Mouse (Mus musculus) C3H10T1/2 (cell line): ENCODE results near the gene Psmb6. TPM values are rescaled to one million over a fixed set of nuclear protein-coding genes. Genes with fewer than 3 reads are reported as not detected.

Experiments
- polyA plus RNA-seq, 2 experiments: library from polyadenylated mRNA; unstranded; fragments of >200 nt; fragmentation: generic; extraction: Trizol; gene quantifications; one replicate each; pipeline ENCODE4 v1.2.1; 2012; ENCODE audit warnings: missing spikeins in 2 of 2

The Psmb6 gene
- 1,000 to 10,000 TPM in 1 of 2 experiments, 100 to 1,000 TPM in 1; 562 to 1,060 TPM for polyA plus RNA-seq

DNA sequence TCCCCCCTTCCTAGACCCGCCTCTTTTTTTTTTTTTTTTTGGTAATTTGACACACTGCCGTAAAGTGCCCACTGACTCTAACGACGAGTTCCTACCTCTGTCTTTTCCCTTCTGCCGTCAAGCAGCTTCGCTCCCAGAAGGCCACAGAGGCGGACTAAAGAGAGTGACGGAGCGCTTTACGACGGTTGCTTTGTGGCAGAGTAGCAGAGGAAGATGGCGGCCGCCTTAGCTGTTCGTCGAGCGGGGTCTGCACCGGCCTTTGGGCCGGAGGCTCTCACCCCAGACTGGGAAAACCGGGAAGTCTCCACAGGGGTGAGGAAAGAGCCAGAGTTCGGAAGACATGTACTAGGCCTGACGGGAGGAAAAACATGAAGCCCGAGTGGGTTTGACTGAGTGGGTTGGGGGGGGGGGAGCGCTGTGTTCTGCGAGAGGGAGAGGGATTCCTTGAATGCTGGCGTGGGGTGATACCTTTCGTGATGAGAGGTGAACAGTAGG is at the start of gene Psmb6:
TSS of gene Psmb6 (plus strand) at position 184 of the 495 bp plus-strand sequence.

DNA sequence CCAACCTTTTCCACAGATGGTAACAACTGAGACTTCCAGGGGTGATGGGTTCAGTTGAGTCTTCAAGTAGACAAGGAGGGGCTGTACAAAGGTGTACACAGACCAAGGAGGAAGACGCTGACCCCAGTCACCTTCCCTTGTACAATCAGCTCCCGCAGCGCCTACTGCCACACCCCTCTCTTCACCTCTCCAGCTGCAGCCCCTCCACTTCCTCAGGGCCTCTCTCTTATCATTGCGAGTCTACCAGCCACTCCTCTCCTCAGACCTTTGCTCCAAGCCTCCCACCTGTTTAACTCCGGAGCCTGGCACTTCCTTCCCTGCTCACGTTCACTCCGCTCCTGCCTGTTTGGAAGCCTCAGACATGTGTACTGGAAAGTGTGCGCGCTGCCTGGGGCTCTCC is 20.2 kb upstream of the Psmb6 start, which contains the start of gene Tm4sf5:
TSS of gene Tm4sf5 (plus strand) at position 275 of the 400 bp plus-strand sequence.

DNA sequence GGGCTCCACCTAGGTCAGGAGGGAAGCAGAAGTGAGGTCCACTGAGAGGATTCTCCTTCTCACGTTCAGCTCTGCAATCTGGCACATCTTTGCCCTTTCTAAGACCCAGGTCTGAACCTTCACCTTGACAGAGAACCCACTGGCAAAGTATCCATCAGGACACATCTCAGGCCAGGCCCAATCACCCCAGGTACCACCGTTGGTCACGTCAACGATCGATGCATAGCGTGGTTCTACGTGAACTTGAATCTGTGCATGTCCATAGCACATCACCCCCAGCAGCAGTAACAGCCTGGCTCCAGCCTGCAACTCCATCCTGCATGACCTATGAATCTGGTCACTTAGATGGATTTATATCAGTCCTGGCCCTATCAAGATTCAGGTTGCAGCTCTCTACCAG is 10.9 kb upstream of the Psmb6 start, which contains the start of gene Vmo1:
TSS of gene Vmo1 (minus strand) at position 329 of the 400 bp plus-strand sequence.

DNA sequence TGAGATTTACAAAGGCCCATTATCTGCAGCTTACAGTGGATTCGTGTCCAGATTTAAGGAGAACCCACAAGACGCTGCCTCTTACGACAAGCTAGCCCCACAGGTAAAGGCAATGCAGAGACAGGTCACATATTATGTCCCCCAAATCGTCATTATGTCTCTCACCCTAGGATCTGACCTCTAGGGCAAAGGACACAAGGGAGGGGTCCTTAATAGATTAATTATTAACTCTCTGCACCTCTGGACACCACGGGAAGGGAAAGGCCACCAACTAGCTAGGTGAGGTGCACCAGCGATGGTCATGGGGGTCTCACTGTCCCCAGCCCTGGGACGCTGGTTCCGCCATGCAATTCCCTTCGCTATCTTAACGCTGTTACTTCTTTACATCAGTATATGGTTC is 6.2 kb upstream of the Psmb6 start, which contains the start of gene Gltpd2:
TSS of gene Gltpd2 (plus strand) at position 274 of the 400 bp plus-strand sequence.

DNA sequence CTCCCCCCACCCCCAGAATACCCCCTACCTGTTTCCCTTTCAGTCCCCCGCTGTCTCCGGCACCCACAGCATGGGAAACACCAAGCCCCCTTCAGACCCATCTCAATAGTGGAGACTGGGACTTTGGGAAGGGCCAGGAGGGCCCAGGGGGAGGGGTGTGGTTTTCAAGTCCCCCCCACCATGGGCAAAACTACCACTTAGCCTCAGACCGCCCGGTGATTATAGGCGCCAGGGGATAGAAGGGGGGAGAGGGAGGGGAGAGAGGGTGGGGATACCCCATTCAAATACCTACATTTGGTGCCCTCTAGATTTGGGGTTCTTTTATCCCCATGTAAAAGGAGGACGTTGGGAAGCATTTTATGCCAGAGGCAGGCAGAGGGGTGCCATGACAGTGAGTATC is 7.7 kb downstream of the Psmb6 start, which contains the start of gene Gm40193:
TSS of gene Gm40193 (minus strand) at position 101 of the 400 bp plus-strand sequence.

DNA sequence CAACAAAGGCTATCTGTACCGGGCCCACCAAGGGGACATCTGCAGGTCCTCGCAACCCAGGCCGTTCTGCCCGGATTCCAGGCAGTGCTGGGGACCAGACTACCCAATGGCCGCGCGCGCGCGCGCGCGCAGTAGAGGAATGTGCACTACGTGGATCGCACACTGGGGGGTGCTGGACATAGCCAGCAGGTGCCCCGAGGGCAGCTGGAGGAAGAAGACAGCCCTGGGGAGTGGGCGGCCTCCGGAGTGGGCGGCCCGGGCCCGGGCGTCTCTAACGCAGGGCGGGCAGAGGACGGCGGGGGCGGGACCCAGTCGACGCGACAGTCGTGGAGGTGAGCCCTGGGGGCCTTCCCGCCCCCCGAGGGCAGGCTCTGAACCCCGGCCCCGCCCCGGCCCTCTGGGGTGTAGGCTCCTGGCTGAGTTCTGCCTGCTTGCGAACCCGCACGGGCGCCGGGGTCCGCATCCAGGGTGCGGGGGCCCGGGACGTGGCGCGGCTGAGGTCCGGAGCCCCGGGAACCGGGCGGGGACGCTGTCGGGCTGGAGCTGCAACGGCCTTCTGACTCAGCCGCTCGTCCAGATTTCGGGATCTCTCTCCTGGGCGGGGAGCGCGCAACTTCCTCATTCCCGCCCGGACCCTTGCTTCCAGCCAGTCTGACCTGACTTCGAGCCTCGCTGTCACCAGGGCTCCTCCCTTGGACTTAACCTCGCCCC is 14.9 kb downstream of the Psmb6 start, which contains the start of gene Pld2:
TSS of gene Pld2 (plus strand) at position 188 of the 711 bp plus-strand sequence.

DNA sequence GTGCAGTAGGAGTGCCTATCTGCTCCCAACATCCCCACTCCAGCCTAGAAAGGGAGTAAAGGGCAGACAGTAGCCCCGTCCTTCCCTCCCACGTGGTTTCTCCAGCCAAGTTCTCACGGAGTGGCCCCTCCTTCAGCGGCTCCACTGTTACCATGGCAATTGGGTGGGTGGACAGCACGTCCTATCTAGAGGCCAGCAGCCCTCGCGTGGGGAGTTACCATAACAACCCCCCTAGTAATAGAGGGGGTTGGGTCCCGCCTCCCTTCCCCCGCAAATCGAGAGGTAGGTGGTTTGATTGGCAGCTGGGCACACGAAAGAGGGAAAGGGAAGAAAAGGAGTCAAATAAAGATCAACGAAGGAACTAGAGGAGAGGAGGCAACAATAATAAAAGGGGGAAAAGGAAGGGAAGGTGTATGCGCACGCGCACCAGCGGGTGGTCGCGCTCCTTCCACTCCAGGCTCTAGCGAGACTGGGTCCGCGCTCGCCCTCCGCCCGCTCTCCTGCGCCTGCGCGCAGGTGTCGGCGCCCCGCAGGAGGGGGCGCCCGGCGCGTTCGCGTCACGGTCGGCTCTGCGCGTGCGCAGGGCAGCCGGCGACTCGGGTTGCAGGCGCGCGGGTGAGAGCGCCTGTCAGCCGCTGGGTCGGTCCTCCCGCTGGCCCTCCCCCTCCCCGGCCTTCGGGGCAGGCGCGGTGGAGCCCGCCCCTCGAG is 37.3 kb downstream of the Psmb6 start, which contains the start of gene Mink1:
TSS of gene Mink1 (plus strand) at position 595 of the 708 bp plus-strand sequence.

Other genes with a start within 250 kb of the Psmb6 start
- under 1 TPM; 0.07 to 0.08 TPM for gene Alox12e, start 202.7 kb upstream of the Psmb6 start, polyA plus RNA-seq
- gene Alox15, start 173.3 kb upstream of the Psmb6 start, polyA plus RNA-seq = not detected
- gene Pelp1, start 115.3 kb upstream of the Psmb6 start, polyA plus RNA-seq = 10 to 100 TPM; 31.0 to 47.5 TPM
- gene Arrb2, start 92.7 kb upstream of the Psmb6 start, polyA plus RNA-seq = 10 to 100 TPM; 24.4 to 35.9 TPM
- gene Med11, start 73.4 kb upstream of the Psmb6 start, polyA plus RNA-seq = 10 to 100 TPM; 60.7 to 61.7 TPM
- gene Zmynd15, start 65.9 kb upstream of the Psmb6 start, polyA plus RNA-seq = under 1 TPM; 0.05 to 0.08 TPM
- gene Cxcl16, start 65.4 kb upstream of the Psmb6 start, polyA plus RNA-seq = under 1 TPM; 0.04 to 0.19 TPM
- not detected for gene Tm4sf5, start 20.1 kb upstream of the Psmb6 start, polyA plus RNA-seq
- not detected for gene Vmo1, start 10.8 kb upstream of the Psmb6 start, polyA plus RNA-seq
- gene Gltpd2, start 6.2 kb upstream of the Psmb6 start, polyA plus RNA-seq = not detected
- not detected for gene Gm40193, start 7.6 kb downstream of the Psmb6 start, polyA plus RNA-seq
- 10 to 100 TPM in 1 of 2 experiments, 1 to 10 TPM in 1; 7.9 to 23.3 TPM for gene Pld2, start 14.7 kb downstream of the Psmb6 start, polyA plus RNA-seq
- 10 to 100 TPM; 12.7 to 36.0 TPM for gene Mink1, start 37.5 kb downstream of the Psmb6 start, polyA plus RNA-seq
- not detected for gene 4930544D05Rik, start 90.5 kb downstream of the Psmb6 start, polyA plus RNA-seq
- not detected for gene Chrne, start 93.8 kb downstream of the Psmb6 start, polyA plus RNA-seq
- gene Gp1ba, start 113.8 kb downstream of the Psmb6 start, polyA plus RNA-seq = under 1 TPM; 0.05 to 0.72 TPM
- gene Rnf167, start 121.9 kb downstream of the Psmb6 start, polyA plus RNA-seq = 10 to 100 TPM; 10.2 to 50.0 TPM
- 100 to 1,000 TPM; 104 to 176 TPM for gene Slc25a11, start 122.1 kb downstream of the Psmb6 start, polyA plus RNA-seq
- gene Pfn1, start 129.3 kb downstream of the Psmb6 start, polyA plus RNA-seq = 1,000 to 10,000 TPM; 2,430 to 5,299 TPM
- 100 to 1,000 TPM in 1 of 2 experiments, 10 to 100 TPM in 1; 53.8 to 231 TPM for gene Eno3, start 131.8 kb downstream of the Psmb6 start, polyA plus RNA-seq
- 10 to 100 TPM; 22.6 to 90.3 TPM for gene Spag7, start 144.0 kb downstream of the Psmb6 start, polyA plus RNA-seq
- gene Camta2, start 162.7 kb downstream of the Psmb6 start, polyA plus RNA-seq = 10 to 100 TPM in 1 of 2 experiments, 1 to 10 TPM in 1; 5.0 to 21.0 TPM
- gene Inca1, start 174.8 kb downstream of the Psmb6 start, polyA plus RNA-seq = 1 to 10 TPM; 1.7 to 8.8 TPM
- 10 to 100 TPM; 64.8 to 73.5 TPM for gene Kif1c, start 175.2 kb downstream of the Psmb6 start, polyA plus RNA-seq
- 1 to 10 TPM in 1 of 2 experiments, under 1 TPM in 1; 0.25 to 1.1 TPM for gene Zfp3, start 238.8 kb downstream of the Psmb6 start, polyA plus RNA-seq